Mouse (Mus musculus) stomach, embryonic 15.5 days (tissue): ENCODE results near the gene 2310022A10Rik. TPM values are rescaled to one million over a fixed set of nuclear protein-coding genes. Genes with fewer than 3 reads are reported as not detected.
"Not testable (repeated sequence)": the region's sequence is repeated elsewhere in the genome, so short reads cannot be mapped to it uniquely, and the experiment has no call there.

Source experiments
- ATAC-seq: fragments of 200-750 bp; cut with Nextera tagmentation; 2 replicates; pipeline ENCODE4 v1.8.0; 2017; ENCODE audit warnings: low read depth, moderate number of reproducible peaks, moderate TSS enrichment; ENCODE audit not compliant: insufficient read depth, low FRiP score
- H3K27ac ChIP-seq: fragments of 300-500 bp; sonication (generic); 2 replicates; pipeline ENCODE4 v1.5.1; 2015; ENCODE audit warnings: mild to moderate bottlenecking, inconsistent platforms
- H3K27me3 ChIP-seq: fragments of 300-500 bp; sonication (generic); replicated peaks from 2 replicates; pipeline ENCODE4 v1.6.1; 2015; ENCODE audit warnings: inconsistent platforms
- H3K36me3 ChIP-seq: fragments of 300-500 bp; sonication (generic); 2 replicates; pipeline ENCODE4 v1.6.1; 2015; ENCODE audit warnings: inconsistent platforms
- H3K4me1 ChIP-seq: fragments of 300-500 bp; sonication (generic); 2 replicates; pipeline ENCODE4 v1.6.1; 2015; ENCODE audit warnings: inconsistent platforms
- H3K4me2 ChIP-seq: fragments of 300-500 bp; sonication (generic); 2 replicates; pipeline ENCODE4 v1.6.1; 2015; ENCODE audit warnings: mild to moderate bottlenecking, inconsistent platforms
- H3K4me3 ChIP-seq: fragments of 300-500 bp; sonication (generic); replicated peaks from 2 replicates; pipeline ENCODE4 v1.5.1; 2015; ENCODE audit warnings: inconsistent platforms
- H3K9ac ChIP-seq: fragments of 300-500 bp; sonication (generic); 2 replicates; pipeline ENCODE4 v1.6.1; 2015; ENCODE audit warnings: inconsistent platforms
- H3K9me3 ChIP-seq: fragments of 300-500 bp; sonication (generic); 2 replicates; pipeline ENCODE4 v1.6.1; 2016; ENCODE audit warnings: inconsistent platforms
- whole genome bisulfite sequencing: fragments of 180-500 bp; shearing (Covaris S2); methylation state at CpG from one replicate; pipeline ENCODE4 v1.1.7; 2015; 5-methylcytosine and 5-hydroxymethylcytosine counted together
- polyA plus RNA-seq: library from polyadenylated mRNA; unstranded; fragments of >200 nt; fragmentation: Nextera tagmentation; extraction: Ambion mirVana; gene quantifications from 2 replicates; pipeline ENCODE4 v1.2.1, GENCODE M21; 2015

The 2310022A10Rik gene
- polyA plus RNA-seq, 1 experiment from 2014 or later, result 21.0 TPM

GRCm38 (mm10) chr7:27628816-27629215, 75.8 kb downstream of the 2310022A10Rik start:
- not testable (repeated sequence) for H3K4me1 ChIP-seq, H3K27ac ChIP-seq, H3K27me3 ChIP-seq, H3K9ac ChIP-seq, H3K4me3 ChIP-seq, H3K4me2 ChIP-seq, H3K9me3 ChIP-seq, ATAC-seq
- peaks cover 64% of the 10 kb centered on the region for H3K36me3 ChIP-seq
- 92% methylated on average over 7 of the region's 7 CpGs for WGBS

- Histone ChIP-seq H3K4me3 (no peak overlapping the region), H3K4me2 (no peak overlapping the region), H3K36me3 (peaks cover 74% of the 10 kb centered on the region), H3K4me1 (no peaks in the 10 kb centered on the region), H3K9ac (no peak overlapping the region), H3K27me3 (no peaks in the 10 kb centered on the region), H3K27ac (no peak overlapping the region), H3K9me3 (no peaks in the 10 kb centered on the region)
- no peak for ATAC-seq
- WGBS, result 91% methylated on average over 4 of the region's 4 CpGs
Measured at GRCm38 (mm10) chr7:27631439-27631838, 78.4 kb downstream of the 2310022A10Rik start.

Other genes starting within 250 kb of the 2310022A10Rik start
- 154 and 161 TPM in 2 replicates for gene Ltbp4, start 215.5 kb upstream of the 2310022A10Rik start, polyA plus RNA-seq
- 38.8 and 43.7 TPM in 2 replicates for gene Shkbp1, start 197.2 kb upstream of the 2310022A10Rik start, polyA plus RNA-seq
- gene Gm20479, start 195.8 kb upstream of the 2310022A10Rik start, polyA plus RNA-seq, result 0.62 and 1.7 TPM in 2 replicates
- gene Sptbn4, start 105.5 kb upstream of the 2310022A10Rik start, polyA plus RNA-seq, result 0.45 and 0.58 TPM in 2 replicates
- 86.6 and 133 TPM in 2 replicates for gene Blvrb, start 105.3 kb upstream of the 2310022A10Rik start, polyA plus RNA-seq
- gene Sertad3, start 79.5 kb upstream of the 2310022A10Rik start, polyA plus RNA-seq, result 29.3 and 35.1 TPM in 2 replicates
- 35.3 and 36.7 TPM in 2 replicates for gene Sertad1, start 66.3 kb upstream of the 2310022A10Rik start, polyA plus RNA-seq
- gene Prx, start 53.9 kb upstream of the 2310022A10Rik start, polyA plus RNA-seq, result 3.1 and 3.5 TPM in 2 replicates
- 0.67 and 0.86 TPM in 2 replicates for gene Hipk4, start 30.0 kb upstream of the 2310022A10Rik start, polyA plus RNA-seq
- gene Pld3, start within 50 bp of the 2310022A10Rik start, polyA plus RNA-seq, result 77.5 and 81.0 TPM in 2 replicates
- 77.7 and 82.3 TPM in 2 replicates for gene Akt2, start 38.3 kb downstream of the 2310022A10Rik start, polyA plus RNA-seq
- gene Ttc9b, start 100.7 kb downstream of the 2310022A10Rik start, polyA plus RNA-seq, result 1.6 and 1.8 TPM in 2 replicates
- 7.1 and 8.3 TPM in 2 replicates for gene Map3k10, start 121.4 kb downstream of the 2310022A10Rik start, polyA plus RNA-seq
- 2.9 and 4.2 TPM in 2 replicates for gene Zfp607b, start 136.1 kb downstream of the 2310022A10Rik start, polyA plus RNA-seq
- 27.1 and 30.8 TPM in 2 replicates for gene Zfp60, start 178.2 kb downstream of the 2310022A10Rik start, polyA plus RNA-seq